Mouse (Mus musculus) NIH3T3 (cell line): ENCODE measurements at regions not wholly inside any gene's neighbourhood (a gene's known extent, or its start where the extent isn't known, plus 50 kb on each side); places are given as distances from the start of the nearest gene placed in this dataset.

Experiments used
- DNase-seq: peaks from one replicate; pipeline ENCODE4 v3.0.0-alpha.2; 2012; ENCODE audit warnings: low read depth

- no peak for DNase-seq
Observed at GRCm38 (mm10) chr12:13094111-13094851, 152.6 kb upstream of the Mycn start.

DNA sequence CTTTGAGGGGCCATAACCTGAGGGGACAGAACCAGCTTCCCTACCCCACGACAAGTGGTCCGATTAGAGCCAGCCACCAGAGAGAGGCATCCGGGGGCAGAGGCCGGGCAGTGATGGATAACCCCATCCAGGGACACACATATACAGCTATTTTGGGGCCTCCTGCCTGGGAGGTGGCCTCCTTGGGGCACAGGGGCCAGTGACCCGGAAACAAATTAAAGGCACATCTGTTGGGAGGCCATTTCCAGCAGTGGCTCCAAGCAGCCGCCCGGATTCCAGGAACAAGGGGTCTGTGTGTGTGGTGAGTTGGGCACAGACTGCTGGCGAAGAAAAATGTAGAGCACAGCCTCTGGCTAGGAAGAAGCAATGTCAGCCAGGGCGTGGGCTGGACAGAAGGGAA is 144.2 kb upstream of the Mycn start:
- DNase-seq, result no peak

DNA sequence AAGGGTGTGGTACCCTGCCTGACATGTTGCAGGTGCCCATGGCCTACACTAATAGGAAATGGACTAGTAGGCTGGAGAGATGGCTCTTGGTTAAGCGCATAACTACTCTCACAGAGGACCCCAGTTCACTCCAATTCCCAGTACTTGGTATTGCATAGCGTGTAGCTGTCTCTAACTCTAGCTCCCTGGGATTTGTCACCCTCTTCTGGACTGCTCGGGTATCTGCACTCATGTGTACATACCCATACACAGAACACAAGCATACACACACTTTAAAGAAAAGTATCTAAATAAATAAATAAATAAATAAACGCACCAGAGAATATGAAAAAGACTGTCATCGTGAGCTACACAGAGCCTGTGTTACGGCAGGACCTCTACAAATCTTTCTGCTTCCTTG is 143.8 kb upstream of the Mycn start:
- DNase-seq, result no peak

GRCm38 (mm10) chr12:13083337-13084054 is 141.8 kb upstream of the Mycn start:
- no peak for DNase-seq

DNA sequence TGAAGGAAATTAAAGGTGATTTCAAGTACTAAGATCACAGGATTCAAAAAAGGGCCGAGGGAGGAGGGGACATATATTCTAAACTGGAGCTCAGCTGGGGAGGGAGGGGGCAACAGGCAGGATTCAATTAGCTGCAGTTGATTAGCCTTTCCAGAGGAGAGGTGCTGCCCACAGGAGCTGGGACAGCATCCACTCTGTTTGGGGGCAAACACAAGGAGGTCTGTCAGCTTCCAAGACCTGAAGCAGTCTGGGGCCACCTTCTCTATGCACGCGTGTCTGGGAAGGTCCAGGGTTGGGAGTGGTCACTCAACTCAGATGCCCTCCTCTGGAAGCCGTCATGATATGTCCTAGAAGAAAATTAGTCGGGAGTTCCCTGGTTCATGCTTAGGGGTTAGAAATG is 139.1 kb upstream of the Mycn start:
- DNase-seq, result no peak

DNA sequence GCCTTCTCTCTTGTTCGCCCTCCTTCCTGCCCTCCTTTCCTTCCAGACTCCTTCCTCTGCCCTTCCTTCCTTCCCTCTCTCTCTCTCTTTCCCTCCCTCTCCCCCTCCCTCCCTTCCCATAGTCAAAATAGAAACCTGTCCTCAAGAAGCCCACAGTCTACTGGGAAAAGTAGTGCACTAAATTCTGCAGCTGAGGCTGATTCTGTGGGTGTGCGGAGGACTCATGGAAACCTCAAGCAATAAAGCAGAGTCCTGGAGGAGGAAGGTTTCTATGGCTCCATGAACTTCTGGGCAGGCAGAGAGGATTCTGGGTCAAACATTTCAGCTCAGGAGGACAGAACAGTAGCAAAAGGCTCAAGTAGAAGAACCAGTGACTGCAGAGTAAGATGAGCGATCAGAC is 138.1 kb upstream of the Mycn start:
- no peak for DNase-seq

GRCm38 (mm10) chr12:13077689-13078088 is 136.0 kb upstream of the Mycn start:
- DNase-seq, result peak; percentile 68

- peak; percentile 16 for DNase-seq
Observed at GRCm38 (mm10) chr12:13076699-13077287, 135.1 kb upstream of the Mycn start.

- no peak for DNase-seq
Observed at GRCm38 (mm10) chr12:13073126-13073886, 131.6 kb upstream of the Mycn start.

DNA sequence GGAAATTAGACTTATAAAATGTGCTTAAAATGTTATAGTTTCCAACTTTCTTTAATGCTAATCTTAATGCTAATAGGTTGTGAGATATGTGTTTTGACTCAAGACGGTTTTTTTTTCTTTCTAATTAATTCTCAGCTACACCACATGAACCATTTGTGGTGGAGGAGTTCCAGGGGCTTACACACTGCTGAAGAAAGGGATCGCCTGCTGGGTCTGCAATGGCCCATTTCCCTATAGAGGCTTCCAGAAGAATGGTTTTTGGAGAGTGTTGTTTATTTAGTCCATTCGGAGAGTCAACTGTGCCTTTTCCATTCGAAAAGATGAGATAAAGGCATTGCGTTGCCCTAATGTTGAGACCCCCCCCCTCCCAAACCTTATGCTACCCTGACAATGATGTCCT is 125.6 kb upstream of the Mycn start:
- DNase-seq, result no peak

- no peak for DNase-seq
Observed at GRCm38 (mm10) chr12:13066604-13067181, 125.0 kb upstream of the Mycn start.

- DNase-seq, result no peak
Observed at GRCm38 (mm10) chr12:13059473-13059872, 117.8 kb upstream of the Mycn start.

- DNase-seq, result no peak
Observed at GRCm38 (mm10) chr12:13056246-13056645, 114.5 kb upstream of the Mycn start.

DNA sequence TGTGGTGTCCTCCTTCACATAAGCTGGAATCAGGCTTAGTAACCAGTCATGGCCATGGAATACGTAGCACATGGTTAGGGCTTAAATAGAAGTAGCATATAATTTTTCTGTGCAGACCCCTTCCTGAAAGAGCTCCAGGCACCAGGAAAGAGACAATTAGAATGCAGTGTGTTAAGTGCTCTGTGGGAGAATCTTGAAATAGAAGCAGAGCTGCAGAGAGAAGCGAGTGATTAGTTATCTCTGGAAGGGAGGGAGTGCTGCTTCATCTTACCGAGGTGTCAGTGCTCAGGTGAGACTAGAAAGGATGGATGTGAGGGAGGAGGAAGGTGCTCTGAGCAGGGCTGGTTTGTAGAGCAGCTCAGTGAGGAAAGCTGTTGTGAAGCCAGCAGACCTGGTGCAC is 112.9 kb upstream of the Mycn start:
- no peak for DNase-seq

- no peak for DNase-seq
Observed at GRCm38 (mm10) chr12:13053746-13054145, 112.0 kb upstream of the Mycn start.

GRCm38 (mm10) chr12:13052845-13053623 is 111.3 kb upstream of the Mycn start:
- no peak for DNase-seq

DNA sequence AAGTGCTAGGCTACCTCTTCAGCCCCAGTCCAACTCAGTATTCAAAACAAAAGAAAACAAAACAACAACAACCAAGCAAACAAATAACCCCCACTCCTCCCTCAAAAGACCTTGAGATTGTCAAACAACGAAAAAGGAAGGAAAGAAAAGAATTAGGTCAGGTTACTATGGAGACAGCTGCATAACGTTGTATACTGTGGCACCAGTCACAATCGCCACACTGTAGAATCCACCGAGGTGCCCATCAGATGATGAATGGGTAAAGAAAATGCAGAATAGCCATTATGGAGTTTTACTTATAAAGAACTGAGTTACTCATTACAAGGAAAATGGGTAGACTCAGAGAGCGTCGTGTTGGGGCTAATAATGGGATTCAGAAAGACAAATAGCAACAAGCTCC is 110.5 kb upstream of the Mycn start:
- DNase-seq, result no peak

DNA sequence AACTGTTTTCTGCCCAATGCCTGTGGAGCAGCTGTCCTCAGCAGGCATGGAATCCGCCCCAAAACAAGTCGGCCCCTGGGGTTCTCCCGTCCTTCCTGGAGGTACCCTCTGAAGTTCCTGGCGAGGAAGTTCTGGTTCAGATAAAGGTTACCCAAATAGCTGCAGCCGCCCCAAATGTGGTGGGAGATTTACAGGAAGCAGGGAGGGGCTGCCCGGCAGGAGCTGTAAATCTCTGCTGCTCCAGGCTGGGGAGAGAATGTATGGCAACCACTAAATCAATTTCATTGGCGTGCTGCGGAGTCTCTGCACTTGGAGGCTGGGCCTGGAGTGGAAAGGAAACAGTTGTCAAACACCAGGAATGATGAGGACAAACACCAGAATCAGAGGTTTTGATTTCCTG is 107.9 kb upstream of the Mycn start:
- DNase-seq, result no peak

GRCm38 (mm10) chr12:13048168-13048727 is 106.5 kb upstream of the Mycn start:
- DNase-seq, result no peak

DNA sequence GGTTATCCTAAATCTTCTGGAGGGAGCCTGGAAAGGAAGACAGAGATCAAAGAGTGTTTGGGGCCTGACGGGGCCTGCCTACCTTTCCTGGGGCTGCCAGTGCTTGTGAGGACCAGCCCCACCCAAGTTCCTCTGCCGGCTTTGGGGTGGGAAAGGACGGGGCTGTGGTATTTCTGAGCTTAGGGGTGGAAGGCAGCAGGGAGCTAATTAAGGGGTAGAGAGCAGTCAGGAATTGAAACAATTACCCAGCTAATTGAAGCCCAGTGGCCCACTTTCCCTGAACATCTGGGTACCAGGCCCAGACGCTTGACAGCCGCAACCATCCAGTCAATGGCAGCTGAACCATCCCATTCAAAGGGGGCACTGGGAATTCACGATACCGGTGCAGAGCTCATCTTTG is 101.2 kb upstream of the Mycn start:
- DNase-seq, result no peak

GRCm38 (mm10) chr12:13035108-13035741 is 93.5 kb upstream of the Mycn start:
- DNase-seq, result no peak
